ENCODE assay signal across 14 mouse cellular contexts in genomic region chr6:135827317-135827716, GRCm38 (mm10).
DNase-seq lines count a peak whose midpoint lies in the region; ATAC-seq and TF ChIP-seq lines count a peak whose summit lies in the region.
"Had no signal": no experiment of that assay in that cellular context is flagged by ENCODE, and none has a peak within 500 bp of the region (broad histone marks: within the 10 kb centered on the region; RNA-seq: fewer than 3 reads in every experiment).

No protein-coding gene starts in this region.

- peak; percentile 56 for ATAC-seq in frontal cortex, adult (ENCODE audit: low TSS enrichment)

- peaks cover 17% of the 10 kb centered on the region for H3K4me1 ChIP-seq in cortical plate, adult 2 months (ENCODE audit: control insufficient read depth, insufficient read depth, low read length)
- H3K4me1 ChIP-seq: heart, embryonic 12.5 days; heart, embryonic 15.5 days; hindbrain, embryonic 10.5 days had no signal

- TF ChIP-seq CTCF in layer of hippocampus, adult 2 months (conservative IDR thresholded peaks at IDR 0.05) = no peak
- no peak for TF ChIP-seq CTCF in cortical plate, adult 2 months (IDR thresholded peaks at IDR 0.05; ENCODE audit: extremely low read depth, insufficient read depth, low read length)

- no peak for TF ChIP-seq POLR2A in cortical plate, adult 2 months (IDR thresholded peaks at IDR 0.05; ENCODE audit: extremely low read depth, insufficient read depth, low read length)

- peak overlapping the region; percentile 68 for H3K27ac ChIP-seq in layer of hippocampus, adult 2 months
- peak overlapping the region; percentile 47 for H3K27ac ChIP-seq in cortical plate, adult 2 months (ENCODE audit: insufficient read depth, low read length)
- H3K27ac ChIP-seq: forebrain, embryonic 10.5 days; forebrain, embryonic 13.5 days; heart, embryonic 15.5 days; hindbrain, embryonic 10.5 days; hindbrain, embryonic 14.5 days had no signal

- H3K4me3 ChIP-seq in layer of hippocampus, adult 2 months = no peak overlapping the region
- H3K4me3 ChIP-seq in cortical plate, adult 2 months (ENCODE audit: insufficient read depth, low read length) = no peak overlapping the region
- H3K4me3 ChIP-seq: forebrain, embryonic 10.5 days; forebrain, embryonic 13.5 days; heart, embryonic 12.5 days; heart, embryonic 15.5 days; hindbrain, embryonic 10.5 days had no signal

- no peak for DNase-seq in frontal cortex, postnatal 10 days (ENCODE audit: low spot score in 2 of 2)
- no peak for DNase-seq in layer of hippocampus, adult 2 months (ENCODE audit: low spot score in 2 of 2)
- no peak for DNase-seq in layer of hippocampus, postnatal 10 days (ENCODE audit: low spot score in 2 of 2)
- DNase-seq in ovary, postnatal 10 days (ENCODE audit: low spot score) = no peak
- no peak for DNase-seq in cerebellum, adult 9-11 months
- DNase-seq: gastrocnemius, postnatal 25 days had no signal
